Mouse (Mus musculus) embryonic fibroblast, embryonic 13.5 days (primary cell): ENCODE data around the gene Cdrt4. TPM values are rescaled to one million over a fixed set of nuclear protein-coding genes. Genes with fewer than 3 reads are reported as not detected.

Source experiments
- H3K27ac ChIP-seq: 2 replicates; pipeline ENCODE4 v1.5.1; 2012; ENCODE audit warnings: low read length, control low read depth, inconsistent platforms; ENCODE audit not compliant: insufficient read depth
- H3K4me1 ChIP-seq: 2 replicates; pipeline ENCODE4 v1.6.1; 2011; ENCODE audit warnings: low read length; ENCODE audit not compliant: control insufficient read depth, insufficient read depth
- H3K4me3 ChIP-seq: 2 replicates; pipeline ENCODE4 v1.5.1; 2011; ENCODE audit warnings: mild to moderate bottlenecking, control low read depth, low read length; ENCODE audit not compliant: insufficient read depth
- CTCF ChIP-seq: IDR thresholded peaks from 2 replicates; pipeline ENCODE4 v1.5.1; 2011; ENCODE audit warnings: mild to moderate bottlenecking, control low read depth, low read length, moderate library complexity, borderline replicate concordance; ENCODE audit not compliant: insufficient read depth
- POLR2A ChIP-seq: IDR thresholded peaks from 2 replicates; pipeline ENCODE4 v1.6.1; 2011; ENCODE audit warnings: low read depth, mild to moderate bottlenecking, control low read depth, low read length, moderate library complexity
- polyA plus RNA-seq: library from polyadenylated mRNA; stranded (reverse); fragments of >200 nt; gene quantifications from 2 replicates; pipeline ENCODE4 v1.2.4, GENCODE M21; 2011; ENCODE audit warnings: low read depth; ENCODE audit not compliant: missing spikeins, insufficient read length

Gene Cdrt4
- polyA plus RNA-seq, 1 experiment, result not detected

DNA sequence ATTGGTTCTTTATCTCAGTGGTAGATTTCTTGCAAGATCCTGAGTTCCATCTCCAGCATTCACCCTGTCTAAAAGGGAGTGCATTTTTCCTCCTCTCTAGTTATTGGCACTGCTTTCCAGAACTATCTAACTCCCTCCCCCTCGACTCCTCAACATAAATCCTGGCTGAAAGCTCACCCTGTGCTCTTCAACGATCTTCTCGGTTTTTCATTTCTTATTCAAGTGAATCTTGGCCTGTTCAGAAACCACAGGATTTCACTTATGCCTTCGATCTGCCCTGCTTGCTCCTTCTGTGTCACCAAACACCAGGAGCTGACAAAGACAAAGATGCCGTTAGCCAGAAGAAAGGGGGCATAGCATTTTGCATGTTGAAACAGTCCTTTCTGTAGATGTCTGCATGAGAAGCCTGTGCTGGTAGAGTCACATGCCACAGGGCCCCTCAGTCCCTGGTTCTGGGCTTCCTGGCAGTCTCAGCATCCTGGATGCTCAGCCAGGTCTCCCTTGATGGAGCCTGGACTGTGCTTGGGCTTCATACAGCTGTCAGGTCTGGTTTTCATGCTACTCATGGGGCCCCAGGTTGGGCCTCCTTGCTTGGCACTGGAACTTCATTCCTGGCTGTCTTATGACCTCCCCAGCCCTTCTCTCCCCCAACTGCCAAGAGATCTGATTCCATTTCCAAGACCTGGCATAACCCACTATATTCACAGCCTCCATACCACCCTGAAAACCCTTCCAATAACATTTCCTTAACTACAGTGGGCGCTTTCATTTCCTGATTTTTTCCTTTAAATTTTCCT, 30.8 kb upstream of the Cdrt4 start:
- Histone ChIP-seq H3K4me1 (no peaks in the 10 kb centered on the region), H3K27ac (peak overlapping the region; percentile 75), H3K4me3 (no peak overlapping the region)
- TF ChIP-seq POLR2A, result no peak
- no peak for TF ChIP-seq CTCF

DNA sequence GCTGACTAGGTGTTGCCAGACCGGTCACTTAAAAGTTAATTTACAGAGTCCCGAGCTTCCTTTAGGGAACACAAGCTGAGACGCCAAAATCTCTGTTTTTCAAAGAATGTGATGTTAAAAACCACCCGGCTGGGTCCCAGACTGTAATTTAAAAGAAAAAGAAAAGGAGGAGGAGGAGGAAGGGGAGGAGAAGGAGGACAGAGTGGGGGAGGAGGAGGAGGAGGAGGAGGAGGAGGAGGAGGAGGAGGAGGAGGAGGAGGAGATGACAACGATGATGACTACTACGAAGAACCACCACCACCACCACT, 30.3 kb upstream of the Cdrt4 start:
- Histone ChIP-seq H3K4me3 (no peak overlapping the region), H3K27ac (peak overlapping the region; percentile 75), H3K4me1 (no peaks in the 10 kb centered on the region)
- peak; percentile 37; the same call in 1 of the 2 replicates for TF ChIP-seq POLR2A
- TF ChIP-seq CTCF, result no peak

DNA sequence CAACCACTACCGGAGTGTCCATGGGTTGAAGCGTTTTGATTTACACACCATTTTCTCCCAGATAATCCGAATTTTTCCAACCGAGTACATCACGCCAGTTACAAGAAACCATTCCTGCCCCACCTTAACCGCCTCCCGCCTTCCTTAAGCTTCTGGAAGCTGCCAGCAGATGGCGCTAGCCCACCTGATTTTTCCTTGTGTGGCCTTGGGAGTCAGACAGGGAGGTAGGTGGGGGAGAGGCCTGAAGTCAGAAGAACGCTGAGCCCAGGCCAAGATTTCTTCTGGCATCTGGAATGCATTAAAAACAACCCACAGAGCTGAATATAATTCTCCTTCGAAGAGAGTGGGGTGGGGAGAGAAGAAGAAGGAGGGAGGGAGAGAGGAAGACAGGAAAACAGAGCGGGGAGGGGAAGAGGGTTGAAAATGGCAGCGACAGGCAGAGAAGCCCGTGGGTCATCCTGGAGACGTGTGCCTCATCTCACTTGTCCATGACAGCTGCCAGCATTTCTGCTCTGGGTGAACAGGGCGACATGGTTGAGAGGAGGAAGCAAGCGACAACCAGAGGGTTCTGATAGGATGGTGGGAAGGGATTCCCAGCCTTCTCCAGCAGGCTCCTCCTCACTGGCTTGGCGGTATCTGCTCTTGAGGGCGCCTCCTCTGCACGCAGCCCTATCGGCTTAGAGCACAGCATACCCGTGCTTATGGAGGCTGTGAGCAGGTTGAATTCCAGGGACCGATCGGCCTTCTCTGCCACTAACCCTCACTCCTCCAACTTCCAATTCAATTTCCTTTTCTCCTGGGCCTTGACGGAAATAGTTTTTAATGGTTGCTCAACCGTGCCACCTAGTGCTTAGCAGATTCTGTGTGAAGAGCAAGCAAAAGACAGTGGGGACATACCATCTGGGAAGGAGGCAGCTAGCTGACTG, 29.7 kb upstream of the Cdrt4 start:
- Histone ChIP-seq H3K27ac (peak overlapping the region; percentile 90), H3K4me3 (no peak overlapping the region), H3K4me1 (no peaks in the 10 kb centered on the region)
- TF ChIP-seq CTCF (peak; percentile 72; the same call in 1 of the 2 replicates), POLR2A (peak; percentile 61)

DNA sequence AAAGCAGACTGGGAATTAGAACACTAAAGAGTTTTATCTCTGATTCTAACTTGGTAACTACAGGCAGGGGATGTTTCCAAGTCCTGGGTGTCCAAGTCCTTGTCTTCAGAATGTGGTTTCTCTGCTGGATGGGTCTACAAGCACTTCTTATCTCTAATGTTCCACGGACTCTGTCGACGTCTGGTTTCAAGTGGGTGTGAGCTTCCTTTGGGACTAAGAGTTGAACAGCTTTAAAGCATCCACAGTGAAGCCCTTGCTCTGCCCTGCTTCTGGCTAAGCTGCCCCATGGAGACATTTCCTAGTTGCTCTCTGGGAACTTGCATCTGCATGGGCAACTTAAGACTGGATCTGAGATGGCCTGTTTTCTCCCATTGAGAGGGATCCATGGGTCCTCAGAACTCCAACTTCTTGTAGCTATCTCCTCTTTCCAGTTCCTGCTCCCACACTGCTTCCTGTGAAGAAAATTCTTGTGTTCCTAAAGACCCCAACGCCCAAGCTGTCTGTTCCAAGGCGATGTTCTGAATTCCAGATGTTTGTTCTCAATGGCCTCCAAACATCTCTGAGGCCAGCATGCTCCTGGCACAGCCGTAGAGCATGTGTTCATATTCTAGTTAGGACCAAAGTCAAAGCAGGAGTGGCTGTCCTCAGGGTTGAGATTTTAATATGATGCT, 26.8 kb upstream of the Cdrt4 start:
- TF ChIP-seq POLR2A (no peak), CTCF (no peak)
- no peaks in the 10 kb centered on the region for H3K4me1 ChIP-seq
- no peak overlapping the region for H3K4me3 ChIP-seq
- H3K27ac ChIP-seq, result no peak overlapping the region

DNA sequence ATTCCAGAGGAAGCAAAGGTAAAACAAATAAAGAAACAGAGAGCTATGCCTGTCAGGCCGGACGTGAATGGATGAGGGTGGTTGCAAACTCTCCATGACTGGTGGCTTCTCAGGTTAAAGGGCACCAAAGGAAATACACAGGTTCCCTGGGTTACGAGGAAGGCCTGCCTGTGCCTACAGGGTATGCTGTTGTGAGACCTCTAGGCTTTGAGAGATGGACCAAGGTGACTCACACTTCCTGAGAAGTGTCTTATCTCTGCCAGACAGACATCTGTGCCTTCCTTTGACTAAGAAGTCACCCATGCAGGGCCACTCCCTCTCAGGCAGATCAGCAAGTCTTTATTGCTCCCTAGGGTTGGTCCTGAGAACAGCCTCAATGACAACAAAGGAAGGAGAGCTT, 21.2 kb upstream of the Cdrt4 start:
- H3K4me1 ChIP-seq, result no peaks in the 10 kb centered on the region
- no peak overlapping the region for H3K27ac ChIP-seq
- no peak for TF ChIP-seq POLR2A
- TF ChIP-seq CTCF, result no peak
- no peak overlapping the region for H3K4me3 ChIP-seq

DNA sequence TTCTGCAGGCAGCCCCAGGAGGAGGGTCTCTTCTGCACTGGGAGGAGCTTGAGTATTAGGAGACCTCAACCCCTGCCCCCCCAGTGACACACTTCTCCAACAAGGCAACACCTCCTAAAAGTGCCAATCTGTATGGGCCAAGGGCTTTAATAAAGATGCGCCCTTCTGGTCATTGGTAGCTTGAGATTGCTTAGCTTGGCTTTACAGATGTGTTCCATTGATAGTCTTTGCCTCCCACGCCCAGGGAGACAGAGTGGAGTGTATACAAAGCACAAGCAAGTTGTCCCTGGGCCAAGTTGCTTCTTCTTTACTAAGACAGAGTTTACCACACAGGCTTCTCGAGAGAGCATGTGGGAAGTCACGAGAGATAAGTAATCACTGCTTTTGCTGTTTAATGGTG, 20.4 kb upstream of the Cdrt4 start:
- Histone ChIP-seq H3K27ac (no peak overlapping the region), H3K4me1 (no peaks in the 10 kb centered on the region)
- no peak for TF ChIP-seq POLR2A
- no peak for TF ChIP-seq CTCF

DNA sequence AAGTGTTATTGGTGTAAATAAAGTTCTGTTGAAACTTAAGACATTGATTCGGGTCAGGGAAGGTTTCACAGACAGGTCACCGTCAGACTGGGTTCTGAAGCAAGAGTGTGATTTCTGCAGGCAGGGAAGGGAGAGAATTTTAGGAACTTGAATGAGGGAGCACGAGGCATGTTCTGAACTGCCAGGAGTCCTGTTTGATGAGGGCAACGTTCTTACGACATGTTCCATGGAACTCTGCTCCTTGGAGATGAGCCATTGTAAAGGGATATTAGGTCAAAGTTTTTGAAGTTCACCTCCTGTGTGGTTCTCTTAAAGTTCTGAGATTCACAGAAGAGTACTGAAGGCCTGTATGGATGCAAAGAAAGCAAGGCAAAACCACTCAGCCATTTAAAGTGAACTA, 19.9 kb upstream of the Cdrt4 start:
- Histone ChIP-seq H3K4me1 (no peaks in the 10 kb centered on the region), H3K4me3 (no peak overlapping the region), H3K27ac (no peak overlapping the region)
- no peak for TF ChIP-seq POLR2A
- TF ChIP-seq CTCF, result no peak

More for the DNA sequence above, 20.4 kb upstream of the Cdrt4 start:
- no peak overlapping the region for H3K4me3 ChIP-seq

DNA sequence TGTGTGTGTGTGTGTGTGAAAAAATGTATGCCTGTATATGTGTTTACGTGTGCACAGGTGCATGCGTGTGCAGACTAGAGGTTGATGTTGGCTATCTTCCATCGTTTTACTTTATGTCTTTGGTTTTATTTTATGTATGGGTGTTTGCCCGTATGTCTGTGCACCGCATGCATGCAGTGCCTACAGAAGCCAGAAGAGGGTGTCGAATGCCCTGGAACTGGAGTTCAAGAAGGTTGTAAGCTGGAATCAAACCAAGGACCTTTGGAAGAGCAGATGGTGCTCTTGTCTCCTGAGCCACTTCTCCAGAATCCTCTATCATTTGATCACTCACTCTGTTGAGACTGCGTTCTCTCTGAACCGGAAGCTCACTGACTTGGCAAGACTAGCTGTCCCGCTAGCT, 17.9 kb upstream of the Cdrt4 start:
- TF ChIP-seq POLR2A (no peak), CTCF (no peak)
- no peak overlapping the region for H3K4me3 ChIP-seq

DNA sequence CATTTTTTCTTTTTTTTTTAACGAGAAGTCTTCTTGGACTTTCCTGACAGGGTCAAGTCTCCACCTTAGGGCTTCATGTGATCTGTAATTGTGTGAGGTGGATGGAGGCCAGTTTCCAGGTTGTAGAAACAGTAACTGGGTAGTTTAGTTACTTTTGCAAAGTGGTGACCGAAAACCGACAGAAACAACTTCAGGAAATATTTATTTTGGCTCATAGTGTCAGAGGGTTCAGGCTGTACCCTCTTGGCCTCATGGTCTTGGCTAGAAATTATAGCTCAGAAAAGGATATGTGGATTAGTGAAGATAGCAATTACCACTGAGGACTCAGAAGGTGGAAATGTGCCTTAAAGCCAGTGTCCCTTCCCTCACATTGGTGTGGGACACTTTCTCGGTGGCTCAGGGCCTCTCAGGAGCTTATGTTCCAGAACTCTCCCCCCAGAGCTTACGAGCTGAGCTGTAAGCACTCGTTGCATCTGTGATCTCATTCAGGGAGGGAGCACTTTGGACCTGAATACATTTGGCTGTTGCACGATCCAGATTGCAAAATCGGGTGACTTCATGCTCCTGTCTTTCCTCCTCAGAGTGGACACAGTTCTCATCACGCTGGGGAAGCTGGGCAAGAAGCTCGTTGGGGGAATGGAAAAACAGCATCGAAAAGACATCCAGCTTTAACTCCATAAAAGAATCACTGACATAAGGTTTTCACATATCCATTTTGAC, 16.0 kb upstream of the Cdrt4 start:
- H3K4me3 ChIP-seq, result no peak overlapping the region

More for the DNA sequence above, 17.9 kb upstream of the Cdrt4 start:
- Histone ChIP-seq H3K27ac (no peak overlapping the region), H3K4me1 (no peaks in the 10 kb centered on the region)

More for the DNA sequence above, 16.0 kb upstream of the Cdrt4 start:
- Histone ChIP-seq H3K4me1 (peaks cover 2% of the 10 kb centered on the region), H3K27ac (no peak overlapping the region)
- TF ChIP-seq CTCF (no peak), POLR2A (no peak)
